Mouse (Mus musculus) testis, adult 2 months (tissue): ENCODE measurements around the gene Prim2.

Experiments used
- CTCF ChIP-seq: fragments of 200-500 bp; IDR thresholded peaks from 2 replicates; pipeline ENCODE4 v1.5.1; 2012; ENCODE audit warnings: low read depth, mild to moderate bottlenecking, inconsistent platforms, low read length, moderate library complexity; ENCODE audit not compliant: control insufficient read depth, insufficient read depth, insufficient replicate concordance
- POLR2A ChIP-seq: fragments of 200-500 bp; IDR thresholded peaks from 2 replicates; pipeline ENCODE4 v1.6.1; 2012; ENCODE audit warnings: low read depth, mild to moderate bottlenecking, inconsistent platforms, low read length, moderate library complexity; ENCODE audit not compliant: control insufficient read depth

DNA sequence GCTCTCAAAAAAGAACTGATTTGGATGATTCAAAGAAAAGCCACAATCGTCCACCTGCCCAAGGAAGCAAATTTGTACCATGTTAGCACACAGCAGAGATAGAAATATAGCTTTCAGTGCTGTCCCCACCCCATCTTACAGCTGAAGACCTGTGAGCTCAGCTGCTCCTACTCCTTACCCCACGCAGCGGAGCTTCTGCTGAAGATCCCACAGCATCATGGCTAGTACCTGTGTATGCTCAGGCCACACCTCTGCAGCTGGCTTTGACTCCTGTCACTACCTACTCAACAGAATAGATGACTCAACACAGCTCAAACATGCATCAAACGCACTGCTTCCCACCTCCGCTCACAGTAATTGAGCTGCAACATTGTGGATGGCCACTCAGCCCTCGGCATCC lies 215.3 kb downstream of the Prim2 start:
- TF ChIP-seq CTCF = no peak
- TF ChIP-seq POLR2A = no peak
